ENCODE assay signal across 26 mouse cellular contexts in genomic region chr12:105333570-105333969, GRCm38 (mm10). TPM values are rescaled to one million over a fixed set of nuclear protein-coding genes. Genes with fewer than 3 reads are reported as not detected.
DNase-seq lines count a peak whose midpoint lies in the region; ATAC-seq and TF ChIP-seq lines count a peak whose summit lies in the region.
"Had no signal": no experiment of that assay in that cellular context is flagged by ENCODE, and none has a peak within 500 bp of the region (broad histone marks: within the 10 kb centered on the region; RNA-seq: fewer than 3 reads in every experiment).

TSS of gene Tunar (plus strand) at chr12:105333870.

- no peak for DNase-seq in left cerebral cortex, postnatal 14 days (ENCODE audit: low spot score in 2 of 2)
- no peak for DNase-seq in left cerebral cortex, adult 11 months (ENCODE audit: low spot score)
- DNase-seq in brain, embryonic 14.5 days (ENCODE audit: low read depth), result no peak
- DNase-seq in layer of hippocampus, postnatal 25 days (ENCODE audit: extremely low spot score in 1 of 2, low spot score in 1 of 2), result no peak
- DNase-seq in thymus, postnatal 14 days, result no peak
- DNase-seq: adrenal gland, postnatal 25 days; B cell, adult 2 months; cerebellum, adult 11-12 months; cerebellum, postnatal 25 days; heart, adult 11 months; heart, postnatal 14 days; kidney, adult 8-10 months; kidney, postnatal 14 days; liver, postnatal 0 days; lung, postnatal 14 days; thymus, adult 18-20 months had no signal

- no peak within 1 kb of the TSS for H3K27ac ChIP-seq in hindbrain, embryonic 15.5 days (replicated peaks)
- H3K27ac ChIP-seq in hindbrain, embryonic 12.5 days, result no peak within 1 kb of the TSS
- H3K27ac ChIP-seq: embryonic facial prominence, embryonic 15.5 days; limb, embryonic 10.5 days; stomach, embryonic 15.5 days had no signal

- H3K4me3 ChIP-seq in hindbrain, embryonic 15.5 days, result no peak within 1 kb of the TSS
- H3K4me3 ChIP-seq in hindbrain, embryonic 12.5 days, result no peak within 1 kb of the TSS
- H3K4me3 ChIP-seq: embryonic facial prominence, embryonic 15.5 days; heart, embryonic 12.5 days; limb, embryonic 10.5 days; megakaryocyte, embryonic 14.5 days; myocyte; stomach, embryonic 15.5 days had no signal

- ATAC-seq in hindbrain, embryonic 15.5 days (ENCODE audit: low FRiP score, low read depth), result no peak
- ATAC-seq in hindbrain, embryonic 12.5 days (ENCODE audit: low FRiP score), result no peak
- ATAC-seq: liver, postnatal 0 days had no signal

- H3K27me3 ChIP-seq in hindbrain, embryonic 15.5 days, result no peaks in the 10 kb centered on the region
- H3K27me3 ChIP-seq in hindbrain, embryonic 12.5 days, result peaks cover 32% of the 10 kb centered on the region

- H3K9me3 ChIP-seq in hindbrain, embryonic 15.5 days, result no peaks in the 10 kb centered on the region
- H3K9me3 ChIP-seq in hindbrain, embryonic 12.5 days (replicated peaks), result no peaks in the 10 kb centered on the region
- H3K9me3 ChIP-seq: embryonic facial prominence, embryonic 15.5 days; limb, embryonic 10.5 days; stomach, embryonic 15.5 days had no signal

- TF ChIP-seq CTCF in brain, embryonic 14.5 days (IDR thresholded peaks at IDR 0.05; ENCODE audit: borderline replicate concordance, extremely low read depth, insufficient read depth, insufficient read length), result no peak

- no peak within 1 kb of the TSS for H3K9ac ChIP-seq in hindbrain, embryonic 15.5 days
- H3K9ac ChIP-seq in hindbrain, embryonic 12.5 days, result no peak within 1 kb of the TSS
- H3K9ac ChIP-seq: embryonic facial prominence, embryonic 15.5 days; heart, embryonic 12.5 days; liver, postnatal 0 days; stomach, embryonic 15.5 days had no signal

- H3K36me3 ChIP-seq in hindbrain, embryonic 15.5 days, result no peaks in the 10 kb centered on the region
- no peaks in the 10 kb centered on the region for H3K36me3 ChIP-seq in hindbrain, embryonic 12.5 days
- H3K36me3 ChIP-seq: embryonic facial prominence, embryonic 15.5 days; heart, embryonic 12.5 days; limb, embryonic 10.5 days; stomach, embryonic 15.5 days had no signal

- 93% methylated on average over 2 of the region's 2 CpGs for WGBS in hindbrain, embryonic 15.5 days
- 93% methylated on average over 2 of the region's 2 CpGs for WGBS in hindbrain, embryonic 12.5 days

- H3K4me1 ChIP-seq in hindbrain, embryonic 15.5 days (replicated peaks), result peaks cover 34% of the 10 kb centered on the region
- H3K4me1 ChIP-seq in hindbrain, embryonic 12.5 days, result peaks cover 19% of the 10 kb centered on the region; the same call in 1 of the 2 replicates

- H3K4me2 ChIP-seq in hindbrain, embryonic 15.5 days, result no peak within 1 kb of the TSS
- H3K4me2 ChIP-seq in hindbrain, embryonic 12.5 days (replicated peaks), result no peak within 1 kb of the TSS
- H3K4me2 ChIP-seq: embryonic facial prominence, embryonic 15.5 days; heart, embryonic 12.5 days; stomach, embryonic 15.5 days had no signal

- intact Hi-C loops in left cerebral cortex, postnatal 14 days (cut with DNase I), result no loop called here

- TF ChIP-seq POLR2A in brain, embryonic 14.5 days (IDR thresholded peaks at IDR 0.05; ENCODE audit: borderline replicate concordance, extremely low read depth, insufficient read depth, insufficient read length, poor library complexity, severe bottlenecking), result no peak

RNA-seq across cellular contexts. Expression of gene Tunar, which starts in this region (rescaled TPM):
- 20.4 and 24.5 TPM in 2 replicates for polyA plus RNA-seq in hindbrain, embryonic 15.5 days (2015; fragmentation: Nextera tagmentation; extraction: Ambion mirVana)
- 3.1 and 3.9 TPM in 2 replicates for polyA plus RNA-seq in hindbrain, embryonic 12.5 days (2016; fragmentation: Nextera tagmentation; extraction: Ambion mirVana)
- total RNA-seq in left cerebral cortex, postnatal 14 days (2021), result 10 to 100 TPM; 11.8 to 15.6 TPM
- 8.5 and 17.5 TPM in 2 replicates for polyA plus RNA-seq in brain, embryonic 14.5 days (2012; rRNA removed)
- total RNA-seq in layer of hippocampus, postnatal 25 days (2021), result 10 to 100 TPM; 18.9 to 19.4 TPM
- total RNA-seq: gastrocnemius, adult 8-10 months; heart, postnatal 14 days; liver, adult 2 months had no signal
- polyA plus RNA-seq: liver, adult 2 months; liver, postnatal 0 days; myocyte had no signal
